Mouse (Mus musculus) olfactory bulb, adult 2 months (tissue): Measurements from ENCODE around the gene Frmd5.

Source experiments
- CTCF ChIP-seq: fragments of 200-500 bp; IDR thresholded peaks from 2 replicates; pipeline ENCODE4 v1.5.1; 2012; ENCODE audit warnings: low read depth, mild to moderate bottlenecking, low read length, moderate library complexity; ENCODE audit not compliant: insufficient read depth
- POLR2A ChIP-seq: fragments of 200-500 bp; IDR thresholded peaks from 2 replicates; pipeline ENCODE4 v1.6.1; 2012; ENCODE audit warnings: mild to moderate bottlenecking, low read depth, low read length, moderate library complexity; ENCODE audit not compliant: insufficient read depth

- no peak for TF ChIP-seq POLR2A
- no peak for TF ChIP-seq CTCF
Observed at GRCm38 (mm10) chr2:121507951-121508330, 298.9 kb downstream of the Frmd5 start.
